Mouse (Mus musculus) granulocyte monocyte progenitor cell, adult 5-6 weeks (primary cell): ENCODE results near the gene AC124502.3. TPM values are rescaled to one million over a fixed set of nuclear protein-coding genes. Genes with fewer than 3 reads are reported as not detected.
"Not testable (repeated sequence)": the region's sequence is repeated elsewhere in the genome, so short reads cannot be mapped to it uniquely, and the experiment has no call there.

Experiments
- ATAC-seq: replicated peaks from 2 replicates; pipeline ENCODE4 v1.8.0; 2016; ENCODE audit warnings: mild to moderate bottlenecking, moderate TSS enrichment, inconsistent platforms; ENCODE audit not compliant: poor library complexity, severe bottlenecking
- total RNA-seq, 2 experiments: library from RNA; stranded (forward) in 1 of 2; stranded (reverse) in 1 of 2; fragments of 200-712, 200-1000 nt in 1 of 2; fragments of >200 nt in 1 of 2; fragmentation: Nextera tagmentation in 1 of 2; gene quantifications; 2 replicates each; pipeline ENCODE4 v1.2.3; 2014 to 2017

The AC124502.3 gene
- total RNA-seq, 2 experiments from 2014 or later = 1.3 to 5.4 TPM

DNA sequence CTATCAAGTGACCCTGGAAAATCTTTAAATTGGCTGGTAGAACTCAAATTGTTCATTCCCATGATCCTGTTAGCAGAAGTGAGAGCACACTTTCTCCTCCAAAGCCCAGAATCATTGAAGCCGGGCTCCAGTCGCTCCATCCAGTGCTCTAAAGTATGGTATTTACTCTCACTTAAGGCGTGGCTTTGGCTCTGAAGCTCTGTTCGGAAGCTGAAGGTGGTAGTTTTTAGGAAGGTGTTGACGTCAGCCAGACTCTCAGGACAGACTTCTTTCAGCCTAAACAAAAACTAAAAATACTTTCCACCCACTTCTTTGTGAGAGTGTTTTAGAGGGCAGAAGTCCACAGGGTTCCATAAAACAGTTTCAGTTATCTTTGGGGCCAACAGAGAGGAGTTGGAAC lies 34.8 kb downstream of the AC124502.3 start:
- no peak for ATAC-seq

DNA sequence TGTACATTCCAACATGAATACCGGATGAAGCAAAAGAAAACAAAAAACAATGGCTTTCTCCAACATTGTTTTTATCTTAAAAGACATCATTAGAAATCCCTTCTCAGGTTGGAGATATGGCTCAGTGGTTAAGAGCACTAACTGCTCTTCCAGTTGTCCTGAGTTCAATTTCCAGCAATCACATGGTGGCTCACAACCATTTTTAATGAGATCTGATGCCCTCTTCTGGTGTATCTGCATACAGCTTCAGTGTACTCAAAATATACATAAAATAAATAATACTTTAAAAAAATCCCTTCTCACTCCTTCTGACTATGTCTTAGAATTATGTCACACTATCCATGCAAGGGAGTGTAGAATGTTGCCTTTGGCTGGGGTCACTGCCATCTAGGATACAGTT lies 40.6 kb downstream of the AC124502.3 start:
- ATAC-seq = no peak

DNA sequence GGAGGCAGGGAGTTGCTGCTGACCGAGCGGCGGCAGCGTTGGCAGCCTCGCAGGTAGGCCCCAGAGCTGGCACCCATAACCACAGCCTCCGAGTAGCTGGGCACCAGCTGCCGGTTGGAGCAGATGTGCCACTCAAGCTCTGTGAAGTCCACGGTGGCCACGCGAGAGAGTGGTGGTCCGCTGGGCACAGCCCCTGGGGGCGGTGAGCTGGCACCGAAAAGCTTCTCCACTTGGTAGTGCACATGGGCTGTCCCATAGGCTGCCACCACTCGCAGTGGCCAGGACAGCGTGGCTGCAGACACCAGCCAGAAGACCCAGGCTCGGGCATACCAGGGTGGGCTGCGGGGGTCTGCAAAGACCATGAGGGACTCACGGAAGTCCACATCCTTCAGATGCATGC lies 43.3 kb downstream of the AC124502.3 start:
- no peak for ATAC-seq

DNA sequence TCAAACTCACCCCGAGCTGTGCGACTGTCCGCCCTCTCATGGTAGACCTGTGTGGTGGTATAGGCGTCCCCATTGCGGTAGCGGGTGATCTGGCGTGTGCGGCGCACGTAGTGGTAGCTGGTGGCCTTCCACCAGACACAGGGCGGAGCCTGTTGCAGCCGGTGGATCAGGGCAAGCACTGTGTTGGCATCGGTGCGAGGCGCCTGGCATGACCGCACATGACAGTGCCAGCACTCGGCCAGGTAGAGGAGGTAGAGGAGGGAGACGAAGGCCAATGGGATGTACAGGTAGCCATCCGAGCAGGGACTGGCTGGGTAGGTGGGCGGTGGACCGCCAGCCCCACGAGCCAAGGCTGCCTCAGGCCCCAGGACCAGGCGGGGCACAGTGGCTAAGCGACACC lies 43.9 kb downstream of the AC124502.3 start:
- no peak for ATAC-seq

DNA sequence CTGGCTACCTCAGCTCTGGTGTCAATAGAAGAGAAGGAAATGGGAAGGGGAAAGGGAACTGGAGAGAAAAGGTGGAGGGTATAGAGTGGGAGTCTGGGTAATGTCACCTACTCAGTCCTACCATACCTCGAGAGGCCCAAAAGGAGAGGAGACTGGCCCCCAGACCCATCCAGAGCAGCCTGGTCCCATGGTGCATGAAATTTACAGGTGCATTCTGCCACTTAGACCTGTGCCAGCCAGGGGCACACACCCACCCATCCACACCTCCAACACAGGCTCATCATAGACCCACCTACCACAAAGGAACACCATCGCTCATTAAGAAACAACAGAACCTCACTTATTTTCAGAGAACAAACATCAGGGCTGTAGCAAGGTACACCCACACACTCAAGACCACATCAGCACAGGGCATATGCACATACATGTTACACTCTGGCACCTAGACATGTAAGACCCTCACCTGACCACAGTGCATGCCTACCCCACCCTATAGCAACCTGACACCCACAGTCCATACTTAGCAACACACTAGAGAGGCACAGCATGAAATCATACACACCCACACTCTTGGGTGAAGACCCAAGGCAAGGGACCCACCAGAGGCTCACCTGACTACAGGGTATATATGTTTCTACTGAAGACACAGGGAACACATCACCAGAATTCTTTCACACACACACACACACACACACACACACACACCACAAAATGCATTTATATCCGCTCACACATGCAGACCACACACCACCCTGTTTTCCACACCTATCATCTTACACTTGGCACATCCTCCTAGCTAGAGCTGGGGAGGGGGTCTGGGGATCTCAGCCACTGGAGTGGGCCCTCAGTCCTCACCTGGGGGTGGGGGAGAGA lies 45.5 kb downstream of the AC124502.3 start:
- ATAC-seq = no peak

DNA sequence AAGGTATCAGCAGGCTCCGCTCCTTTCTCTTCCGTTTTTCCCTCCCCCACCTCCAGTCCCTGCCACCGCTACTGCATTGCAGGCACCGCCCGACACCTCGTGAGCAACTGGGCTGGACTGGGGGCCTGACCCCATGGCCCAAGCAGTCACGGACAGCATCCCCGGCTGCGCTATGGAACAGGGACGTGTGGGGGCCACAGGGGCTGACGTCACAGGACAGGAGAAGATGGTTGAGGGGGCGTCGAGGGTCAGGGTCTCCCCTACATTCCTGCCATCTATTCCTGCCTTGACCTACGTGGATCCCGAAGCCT lies 46.1 kb downstream of the AC124502.3 start:
- no peak for ATAC-seq

DNA sequence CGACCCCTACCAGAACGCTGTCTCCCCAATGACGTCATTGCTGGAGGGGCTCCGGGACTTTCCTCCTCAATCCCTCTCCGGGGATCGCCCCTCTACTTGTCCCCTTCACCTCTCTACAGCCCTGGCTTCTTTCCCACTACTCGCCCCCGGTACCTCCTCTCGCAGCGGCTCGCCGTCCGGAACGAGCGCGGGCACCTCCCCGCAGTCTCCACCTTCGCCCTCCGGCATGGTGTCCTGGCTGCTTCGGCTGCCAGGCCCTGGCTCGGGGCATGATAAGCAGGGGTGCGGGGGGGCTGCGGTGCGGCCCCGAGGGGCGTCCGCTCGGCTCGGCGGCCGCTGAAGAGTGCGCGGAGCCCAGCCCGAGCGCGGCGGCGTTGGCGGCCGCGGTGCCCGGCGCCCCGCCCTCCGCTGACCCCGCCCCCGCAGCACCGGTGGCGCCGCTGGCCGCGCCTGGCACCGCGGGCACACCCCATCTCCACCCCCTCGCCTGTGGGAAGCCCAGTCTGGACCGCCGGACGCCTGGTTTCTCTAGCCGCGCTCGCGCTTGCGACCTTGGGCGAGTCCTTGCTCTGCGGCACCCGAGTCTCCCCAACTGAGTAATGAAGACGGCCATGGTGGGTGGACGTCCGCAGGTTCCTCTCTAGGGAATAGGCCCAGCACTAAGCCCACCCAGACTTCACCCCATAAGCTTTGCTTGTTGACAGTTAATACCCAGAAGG lies 46.6 kb downstream of the AC124502.3 start, which contains the start of gene Tmem151a:
TSS of gene Tmem151a (minus strand) at position 387 of the 719 bp plus-strand sequence.
- peak; percentile 17; the same call in 1 of the 2 replicates for ATAC-seq

DNA sequence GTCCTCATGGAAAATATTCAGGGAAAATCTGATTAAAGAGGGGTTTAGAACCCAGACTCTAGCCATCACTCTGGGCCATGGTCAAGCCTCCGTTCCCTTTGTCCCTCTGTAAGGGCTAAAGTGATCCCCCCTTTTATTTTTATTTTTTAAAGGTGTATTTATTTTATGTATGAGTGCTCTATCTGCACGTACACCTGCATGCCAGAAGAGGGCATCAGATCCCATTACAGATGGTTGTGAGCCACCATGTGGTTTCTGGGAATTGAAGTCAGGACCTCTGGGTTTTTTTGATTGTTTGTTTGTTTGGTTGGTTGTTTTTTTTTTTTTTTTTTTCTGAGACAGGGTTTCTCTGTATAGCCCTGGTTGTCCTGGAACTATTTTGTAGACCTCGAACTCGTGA lies 47.8 kb downstream of the AC124502.3 start:
- not testable (repeated sequence) for ATAC-seq

DNA sequence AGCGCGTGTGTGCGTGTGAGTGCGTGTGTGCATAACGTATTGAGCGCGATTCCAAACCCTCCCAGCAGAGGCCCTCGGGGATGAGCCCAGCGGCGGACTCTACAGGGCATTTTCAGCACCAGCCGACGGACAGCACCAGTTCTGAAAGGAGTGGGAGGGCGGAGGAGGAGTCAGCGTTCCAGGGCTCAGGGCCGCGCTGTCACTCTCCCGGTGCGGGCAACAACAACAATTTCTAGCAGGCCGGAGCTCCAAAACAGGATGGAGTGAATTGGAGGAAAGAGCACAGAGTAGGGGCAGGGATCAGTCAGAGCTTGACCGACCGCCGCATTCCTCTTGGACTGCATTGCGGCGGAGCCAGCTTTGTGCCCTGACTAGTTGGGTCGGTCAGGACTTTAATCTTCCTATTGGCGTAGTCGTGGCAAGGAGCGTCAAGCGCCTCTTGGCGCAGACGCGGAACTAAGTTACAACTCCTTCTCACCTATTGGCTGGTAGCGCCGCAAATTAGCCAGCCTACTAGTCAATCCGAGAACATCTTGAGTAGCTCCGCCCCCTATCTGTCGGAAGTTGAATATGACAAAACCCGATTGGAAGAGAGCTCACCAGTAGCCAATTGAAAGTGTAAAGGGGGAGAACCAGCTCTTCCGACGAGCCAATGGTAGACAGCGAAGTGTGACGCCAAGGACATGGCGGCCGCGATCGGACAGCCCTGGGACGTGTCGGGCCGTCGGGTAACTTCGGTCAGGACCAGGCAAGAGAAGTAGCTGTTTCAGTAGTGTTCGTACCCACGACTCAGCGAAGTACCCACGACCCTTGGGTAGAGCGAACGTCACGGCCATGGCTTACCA lies 49.4 kb downstream of the AC124502.3 start, which contains the start of gene Yif1a:
TSS of gene Yif1a (plus strand) at position 655 of the 845 bp plus-strand sequence.
- peak; percentile 86 for ATAC-seq

DNA sequence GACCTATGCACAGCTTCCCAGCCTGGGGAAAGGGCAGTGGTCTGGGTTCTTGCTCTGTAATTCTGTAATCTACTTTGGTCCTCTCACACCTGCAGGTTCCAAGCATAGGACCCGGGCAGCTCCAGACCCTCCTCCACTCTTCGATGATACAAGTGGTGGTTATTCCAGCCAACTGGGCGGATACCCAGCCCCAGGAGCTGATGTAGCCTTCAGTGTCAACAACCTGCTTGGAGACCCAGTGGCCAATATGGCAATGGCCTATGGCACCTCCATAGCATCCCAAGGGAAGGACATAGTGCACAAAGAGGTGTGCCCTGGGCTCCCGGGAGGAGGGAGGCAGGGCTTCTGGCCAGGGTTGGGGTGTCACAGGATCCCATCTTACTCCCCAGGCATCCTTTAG lies 50.6 kb downstream of the AC124502.3 start:
- ATAC-seq = no peak

DNA sequence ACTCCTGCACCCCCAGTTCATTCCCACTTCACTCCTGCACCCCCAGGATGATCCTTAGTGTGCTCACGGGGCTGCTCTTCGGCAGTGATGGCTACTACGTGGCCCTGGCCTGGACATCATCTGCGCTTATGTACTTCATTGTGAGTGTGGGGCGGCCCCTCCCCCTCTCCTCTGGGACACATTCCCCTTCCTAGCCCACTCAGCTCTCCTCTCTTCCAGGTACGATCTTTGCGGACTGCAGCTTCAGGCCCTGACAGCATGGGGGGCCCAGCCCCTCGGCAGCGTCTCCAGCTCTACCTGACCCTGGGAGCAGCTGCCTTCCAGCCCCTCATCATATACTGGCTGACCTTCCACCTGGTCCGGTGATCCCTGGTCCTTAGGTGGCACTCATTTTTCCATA lies 53.4 kb downstream of the AC124502.3 start:
- ATAC-seq = no peak

DNA sequence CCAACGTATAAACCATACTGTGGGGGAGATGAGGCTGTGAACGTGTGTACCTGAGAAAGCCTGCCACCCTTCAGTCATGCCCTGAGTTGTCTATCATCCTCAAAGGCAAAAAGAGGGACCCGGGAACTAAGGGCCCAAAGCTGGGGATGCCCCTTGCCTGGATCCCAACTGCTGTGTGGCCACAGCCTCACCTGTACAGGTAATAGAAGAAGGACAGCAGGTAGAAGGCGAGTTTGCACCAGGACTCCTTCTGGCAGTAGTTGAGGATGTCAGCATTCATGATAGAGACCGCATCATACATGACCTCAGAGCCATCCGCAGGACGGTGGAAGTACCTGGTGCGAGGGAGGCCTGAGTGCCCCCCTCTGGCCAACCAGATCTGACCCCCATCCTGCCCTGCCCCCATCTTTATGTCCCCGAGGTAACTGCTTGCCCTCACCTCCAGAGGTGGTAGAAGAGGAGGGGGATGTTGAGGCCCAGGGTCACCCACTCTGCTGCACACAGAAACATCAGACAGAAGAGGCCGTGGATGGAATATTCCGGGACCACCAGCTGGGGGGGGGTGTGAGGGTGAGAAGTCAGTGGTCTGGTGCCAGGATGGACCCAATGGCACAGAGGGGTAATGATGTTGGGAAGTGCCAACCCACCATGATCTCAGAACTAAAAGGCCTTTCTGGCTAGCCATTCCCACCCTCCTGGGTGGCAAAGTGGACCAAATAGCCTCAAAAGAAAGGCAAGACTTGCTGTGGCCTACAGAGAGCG lies 55.0 kb downstream of the AC124502.3 start:
- no peak for ATAC-seq

DNA sequence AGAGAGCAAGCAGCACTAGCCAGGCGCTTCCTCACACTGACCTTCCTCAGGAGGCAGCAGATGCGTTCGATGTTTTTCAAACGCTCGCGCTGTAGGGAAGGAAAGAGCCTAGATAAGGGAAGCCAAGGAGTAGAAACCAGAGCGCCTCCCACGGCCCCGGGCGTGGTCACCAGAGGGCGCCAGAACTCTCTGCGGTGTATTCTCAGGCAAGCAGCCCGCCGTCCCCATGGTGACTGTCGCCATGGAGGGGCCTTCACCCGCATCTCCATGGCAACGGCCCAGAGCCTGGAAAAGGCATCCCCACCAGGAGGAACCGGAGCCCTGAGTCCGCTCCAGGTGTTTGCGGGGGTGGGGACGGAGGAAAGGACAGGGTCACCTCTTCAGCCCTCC lies 55.5 kb downstream of the AC124502.3 start:
- ATAC-seq = peak; percentile 91

DNA sequence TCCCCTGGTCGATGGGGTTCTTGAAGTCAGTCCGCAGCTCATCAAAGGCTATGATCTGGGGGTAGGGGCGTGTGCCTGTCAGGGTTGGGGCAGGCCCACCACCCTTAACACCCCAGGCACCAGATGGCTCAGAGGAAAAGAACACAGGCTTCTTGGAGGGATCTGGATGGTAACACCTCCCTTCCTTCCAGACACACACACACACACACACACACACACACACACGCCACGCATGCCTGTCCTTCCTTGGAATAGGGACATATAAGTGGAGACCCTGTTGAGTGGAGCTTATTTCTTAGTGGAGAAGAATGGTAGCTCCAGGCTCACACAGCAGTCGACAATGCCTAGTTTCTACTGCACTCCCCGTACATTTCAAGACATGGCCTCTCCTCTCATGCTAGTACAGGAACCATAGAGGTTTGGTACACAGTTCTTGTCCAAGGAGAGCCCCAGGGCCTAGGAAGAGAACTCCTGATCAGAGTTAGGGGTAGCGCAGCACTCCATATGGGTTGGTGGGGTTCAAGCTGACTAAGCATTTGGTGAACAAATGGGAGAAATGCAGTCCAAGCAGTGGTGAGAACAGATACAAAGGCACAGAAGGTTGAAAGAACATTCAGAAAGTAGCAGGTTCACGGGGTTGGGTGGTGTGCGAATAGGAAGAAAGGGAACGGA lies 56.2 kb downstream of the AC124502.3 start:
- ATAC-seq = no peak

DNA sequence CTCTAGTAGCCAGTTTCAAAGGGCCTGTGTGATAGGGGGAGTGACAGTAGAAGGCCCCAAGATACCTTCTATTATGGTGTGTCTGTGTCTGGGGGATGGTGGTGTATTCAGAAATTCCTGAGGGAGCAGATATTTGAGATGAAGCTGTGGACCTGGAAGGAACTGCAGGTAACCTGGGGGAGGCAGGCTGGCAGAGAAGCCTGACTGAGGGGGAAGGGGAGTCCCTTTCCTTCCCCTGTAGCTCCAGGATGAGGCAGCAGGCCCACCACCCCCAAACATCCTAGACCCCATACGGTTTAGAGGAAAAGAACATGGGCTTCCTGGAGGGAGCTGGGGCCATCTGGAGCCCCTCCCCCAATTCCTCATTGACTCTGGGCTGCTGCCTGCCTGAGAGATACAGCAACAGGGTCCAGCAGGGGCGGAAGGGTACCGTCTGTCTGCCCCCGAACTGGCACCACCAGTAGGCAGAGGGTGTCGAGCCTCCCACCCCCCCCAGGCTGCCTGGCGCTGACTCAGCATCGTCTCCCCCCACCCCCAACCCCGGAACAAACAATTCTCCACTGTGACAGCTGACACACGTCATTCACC lies 57.3 kb downstream of the AC124502.3 start:
- no peak for ATAC-seq

DNA sequence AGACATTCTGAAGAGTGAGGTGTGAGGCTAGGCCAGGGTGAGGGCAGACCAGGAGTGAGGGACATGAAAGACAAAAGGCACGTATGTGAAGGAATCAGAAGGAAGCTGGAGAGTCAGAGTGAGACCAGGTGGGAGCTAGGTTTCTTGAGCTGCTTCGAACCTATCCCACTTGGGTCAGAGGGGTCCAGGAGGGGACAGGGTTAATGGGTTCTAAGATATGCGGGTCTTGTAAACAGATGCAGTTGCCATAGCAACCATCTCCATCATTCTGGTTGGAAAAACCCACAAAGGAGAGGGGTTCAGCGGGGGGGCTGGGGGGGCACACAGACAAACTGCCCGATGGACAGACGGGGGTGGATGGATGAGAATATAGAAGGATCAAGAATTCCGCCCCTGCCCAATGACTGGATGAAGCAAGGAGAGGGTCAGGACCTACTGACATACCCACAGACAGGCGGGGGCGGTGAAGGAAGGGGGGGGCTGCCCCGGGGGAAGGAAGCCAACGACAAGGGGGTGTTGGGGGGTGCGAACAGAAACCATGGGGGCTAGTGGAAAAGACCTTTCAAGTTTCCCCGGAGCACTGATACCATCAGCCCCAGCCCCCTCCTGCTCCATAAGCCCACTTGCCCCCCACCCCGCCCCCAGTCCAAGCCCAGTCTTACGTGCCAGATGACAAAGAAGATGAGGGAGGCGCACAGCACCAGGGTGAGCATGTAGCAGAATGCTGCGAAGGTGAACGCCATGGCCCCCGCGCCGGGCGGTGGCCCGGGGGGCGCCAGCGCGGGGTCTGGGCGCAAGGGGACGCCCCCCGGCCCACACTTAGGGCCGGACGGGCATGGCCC lies 59.1 kb downstream of the AC124502.3 start:
- ATAC-seq = no peak

DNA sequence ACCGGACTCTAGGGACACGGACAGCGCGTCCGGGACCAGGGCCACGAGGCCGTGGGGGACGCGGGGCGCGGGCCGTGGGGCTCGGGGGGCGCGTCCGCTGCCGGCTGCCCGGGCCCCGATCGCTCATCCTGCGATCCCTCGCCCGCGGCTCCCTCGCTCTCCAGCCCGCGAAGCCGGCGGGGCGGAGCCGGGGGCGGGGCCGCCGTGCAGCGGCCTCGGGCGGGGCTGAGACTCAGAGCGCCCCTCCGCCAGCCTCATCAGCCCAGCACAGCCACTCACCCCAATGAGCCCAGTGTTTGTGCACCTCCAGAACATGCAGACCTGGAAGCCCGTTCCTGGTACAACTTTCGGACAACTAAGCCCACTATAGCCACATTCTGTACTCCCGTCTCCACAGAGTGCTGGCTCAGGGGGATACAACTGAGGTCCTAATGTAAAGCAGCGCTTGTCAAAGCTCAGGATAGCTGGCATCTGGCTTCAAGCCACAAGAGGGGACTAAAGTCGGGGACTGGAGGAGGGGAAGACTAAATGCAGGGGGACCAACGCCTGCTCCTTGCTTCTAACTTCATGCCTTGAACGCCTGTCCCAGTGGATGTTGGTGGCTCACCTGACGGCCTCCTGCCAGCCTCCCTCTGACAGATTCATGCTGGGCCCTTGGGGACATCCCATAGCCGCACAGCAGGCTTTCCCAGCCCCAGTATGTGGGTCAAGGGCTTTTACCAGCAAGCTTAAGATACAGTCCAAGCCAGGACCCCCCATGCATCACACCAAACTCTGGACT lies 59.9 kb downstream of the AC124502.3 start, which contains the start of gene Cnih2:
TSS of gene Cnih2 (minus strand) at position 159 of the 781 bp plus-strand sequence.
- peak; percentile 45 for ATAC-seq
